Mouse (Mus musculus) CH12.LX (cell line): ENCODE data around the gene Chgb.

Source experiments
- CTCF ChIP-seq, 2 experiments: IDR thresholded peaks in 1 of 2; conservative IDR thresholded peaks in 1 of 2; 2 replicates each; pipeline ENCODE4 v1.5.1; 2011 to 2012; ENCODE audit warnings: low read depth in 2 of 2, low read length in 2 of 2, improper control_type of control experiment in 1 of 2, inconsistent platforms in 1 of 2, mild to moderate bottlenecking in 1 of 2, moderate library complexity in 1 of 2
- KAT2A ChIP-seq: IDR thresholded peaks from 2 replicates; pipeline ENCODE4 v1.6.1; 2012; ENCODE audit warnings: low read length, improper control_type of control experiment, inconsistent platforms; ENCODE audit not compliant: insufficient replicate concordance

- TF ChIP-seq CTCF (conservative IDR thresholded peaks at IDR 0.05 in 1 of 2, IDR thresholded peaks at IDR 0.05 in 1 of 2; ENCODE audit: low read depth in 2 of 2, low read length in 2 of 2), result no peak
- no peak for TF ChIP-seq KAT2A
Observed at GRCm38 (mm10) chr2:132781439-132782068, 476 bp downstream of the Chgb start.
